Mouse (Mus musculus): ENCODE results near the gene Gm10228. TPM values are rescaled to one million over a fixed set of nuclear protein-coding genes. Genes with fewer than 3 reads are reported as not detected.

Gm10228 gene
- not detected in 4 replicates for total RNA-seq (2023; ENCODE audit: inconsistent age)

DNA sequence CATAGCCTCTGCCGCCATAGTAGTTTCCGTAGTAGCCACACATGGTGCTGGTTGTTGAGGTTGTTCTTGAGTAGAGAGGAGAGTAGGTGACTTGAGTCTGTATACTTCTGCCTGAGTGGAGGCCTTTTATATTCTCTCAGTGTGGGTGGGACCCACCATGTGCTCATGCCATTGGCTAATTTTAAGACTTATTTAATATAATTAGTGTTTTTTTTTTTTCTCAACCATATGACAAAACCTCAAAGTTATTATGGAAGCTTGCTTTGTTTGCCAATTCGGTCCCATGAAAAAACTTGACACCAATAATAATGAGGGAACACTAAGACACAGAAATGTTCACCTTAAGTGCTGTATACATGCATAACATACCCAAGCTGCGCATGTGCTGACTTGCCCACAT, at the start of gene Gm10228:
Gene Gm10228, minus strand, starts transcription at position 101 of the 400 bp plus-strand sequence.

DNA sequence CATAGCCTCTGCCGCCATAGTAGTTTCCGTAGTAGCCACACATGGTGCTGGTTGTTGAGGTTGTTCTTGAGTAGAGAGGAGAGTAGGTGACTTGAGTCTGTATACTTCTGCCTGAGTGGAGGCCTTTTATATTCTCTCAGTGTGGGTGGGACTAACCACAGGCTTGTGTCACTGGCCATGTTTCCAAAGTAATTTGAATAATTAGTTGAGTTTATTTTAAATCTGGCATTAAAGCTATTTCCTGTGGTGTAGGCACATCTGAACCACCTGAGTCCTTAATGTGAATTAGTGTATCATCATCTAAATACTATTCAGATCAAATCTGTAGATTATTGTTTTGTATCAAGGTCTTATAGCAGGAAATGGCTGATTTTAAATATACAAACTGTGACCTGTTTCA, 22.6 kb upstream of the Gm10228 start, which contains the start of gene 1110025L11Rik:
Gene 1110025L11Rik, minus strand, starts transcription at position 101 of the 400 bp plus-strand sequence.

DNA sequence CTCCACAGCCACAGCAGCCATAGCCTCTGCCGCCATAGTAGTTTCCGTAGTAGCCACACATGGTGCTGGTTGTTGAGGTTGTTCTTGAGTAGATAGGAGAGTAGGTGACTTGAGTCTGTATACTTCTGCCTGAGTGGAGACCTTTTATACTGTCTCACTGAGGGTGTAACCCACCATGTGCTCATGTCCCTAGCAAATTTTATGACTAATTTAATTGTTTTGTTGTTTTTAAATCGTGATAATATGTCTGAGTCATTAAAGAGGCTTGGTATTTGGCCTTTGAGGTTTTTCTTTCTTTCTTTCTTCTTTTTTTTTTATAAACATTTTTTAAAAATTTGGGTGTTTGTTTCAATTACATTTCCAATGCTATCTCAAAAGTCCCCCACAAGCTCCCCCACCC, 6.5 kb upstream of the Gm10228 start, which contains the start of gene Krtap6-5:
Gene Krtap6-5, minus strand, starts transcription at position 101 of the 400 bp plus-strand sequence.

DNA sequence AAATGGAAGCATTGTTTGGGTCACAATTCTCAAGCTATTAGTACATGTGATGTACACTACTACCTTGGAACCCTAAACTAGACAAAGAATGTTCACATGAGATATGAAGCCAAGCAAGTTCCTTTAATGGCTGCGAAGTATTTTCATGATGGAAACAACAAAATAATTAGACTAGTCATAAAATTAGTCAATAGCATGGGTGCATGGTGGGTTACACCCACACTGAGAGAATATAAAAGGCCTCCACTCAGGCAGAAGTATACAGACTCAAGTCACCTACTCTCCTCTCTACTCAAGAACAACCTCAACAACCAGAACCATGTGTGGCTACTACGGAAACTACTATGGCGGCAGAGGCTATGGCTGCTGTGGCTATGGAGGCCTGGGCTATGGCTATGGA, 9.9 kb downstream of the Gm10228 start, which contains the start of gene Krtap6-1:
Gene Krtap6-1, plus strand, starts transcription at position 301 of the 400 bp plus-strand sequence.

DNA sequence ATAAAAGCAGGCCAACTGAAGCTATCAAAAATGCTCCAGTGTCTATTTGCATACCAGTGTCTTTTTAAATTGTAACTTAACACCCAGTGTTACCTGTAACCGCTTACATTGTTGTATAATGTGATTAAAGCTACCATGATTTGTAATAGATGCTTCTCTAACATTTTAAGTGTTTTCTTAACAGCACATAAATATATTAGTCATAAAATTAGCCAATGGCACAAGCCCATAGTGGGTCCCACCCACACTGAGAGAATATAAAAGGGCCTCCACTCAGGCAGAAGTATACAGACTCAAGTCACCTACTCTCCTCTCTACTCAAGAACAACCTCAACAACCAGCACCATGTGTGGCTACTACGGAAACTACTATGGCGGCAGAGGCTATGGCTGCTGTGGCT, 26.3 kb downstream of the Gm10228 start, which contains the start of gene Gm10229:
Gene Gm10229, plus strand, starts transcription at position 301 of the 400 bp plus-strand sequence.

DNA sequence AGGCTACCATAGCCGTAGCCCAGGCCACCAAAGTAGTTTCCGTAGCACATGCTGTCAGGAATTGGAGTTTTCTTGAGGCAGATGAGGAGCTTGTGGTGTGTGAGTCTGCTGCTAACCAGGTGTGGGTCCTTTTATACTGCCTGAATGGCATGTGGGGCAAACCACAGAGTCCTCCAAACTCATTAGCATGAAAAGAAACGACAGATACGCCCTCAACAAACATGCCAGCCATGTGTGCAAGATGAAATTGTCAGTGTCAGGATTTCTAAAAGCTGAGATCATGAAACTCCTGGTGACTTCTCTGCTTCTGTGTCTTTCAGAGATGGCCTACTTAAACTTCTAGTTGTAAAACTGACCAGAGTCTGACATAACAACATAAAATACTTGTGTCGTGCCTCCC, 30.6 kb downstream of the Gm10228 start, which contains the start of gene Krtap22-2:
Gene Krtap22-2, minus strand, starts transcription at position 101 of the 400 bp plus-strand sequence.

Other genes with a start within 250 kb of the Gm10228 start
- gene Gm20741, start 229.3 kb downstream of the Gm10228 start, total RNA-seq (2023; ENCODE audit: inconsistent age), result not detected in 4 replicates
- not detected in 4 replicates for gene Krtap15, start 221.3 kb downstream of the Gm10228 start, total RNA-seq (2023; ENCODE audit: inconsistent age)
- not detected in 4 replicates for gene Krtap14, start 215.3 kb downstream of the Gm10228 start, total RNA-seq (2023; ENCODE audit: inconsistent age)
- not detected in 4 replicates for gene Krtap19-1, start 172.1 kb downstream of the Gm10228 start, total RNA-seq (2023; ENCODE audit: inconsistent age)
- gene Krtap19-2, start 167.2 kb downstream of the Gm10228 start, total RNA-seq (2023; ENCODE audit: inconsistent age), result not detected in 4 replicates
- not detected in 4 replicates for gene Krtap19-3, start 163.4 kb downstream of the Gm10228 start, total RNA-seq (2023; ENCODE audit: inconsistent age)
- gene Krtap19-4, start 156.4 kb downstream of the Gm10228 start, total RNA-seq (2023; ENCODE audit: inconsistent age), result not detected in 4 replicates
- gene Krtap19-5, start 145.0 kb downstream of the Gm10228 start, total RNA-seq (2023; ENCODE audit: inconsistent age), result not detected in 4 replicates
- gene Krtap19-9b, start 109.2 kb downstream of the Gm10228 start, total RNA-seq (2023; ENCODE audit: inconsistent age), result not detected in 4 replicates
- not detected in 4 replicates for gene Krtap16-3, start 78.6 kb downstream of the Gm10228 start, total RNA-seq (2023; ENCODE audit: inconsistent age)
- gene Krtap22-2, start 30.7 kb downstream of the Gm10228 start, total RNA-seq (2023; ENCODE audit: inconsistent age), result not detected in 4 replicates
- gene Gm10229, start 26.2 kb downstream of the Gm10228 start, total RNA-seq (2023; ENCODE audit: inconsistent age), result not detected in 4 replicates
- not detected in 4 replicates for gene Krtap6-1, start 9.8 kb downstream of the Gm10228 start, total RNA-seq (2023; ENCODE audit: inconsistent age)
- gene Krtap6-5, start 6.4 kb upstream of the Gm10228 start, total RNA-seq (2023; ENCODE audit: inconsistent age), result not detected in 4 replicates
- gene 1110025L11Rik, start 22.5 kb upstream of the Gm10228 start, total RNA-seq (2023; ENCODE audit: inconsistent age), result not detected in 4 replicates
- gene Krtap6-3, start 42.5 kb upstream of the Gm10228 start, total RNA-seq (2023; ENCODE audit: inconsistent age), result not detected in 4 replicates
- gene Gm6358, start 99.4 kb upstream of the Gm10228 start, total RNA-seq (2023; ENCODE audit: inconsistent age), result not detected in 4 replicates
- not detected in 4 replicates for gene Gm10061, start 109.6 kb upstream of the Gm10228 start, total RNA-seq (2023; ENCODE audit: inconsistent age)
- not detected in 4 replicates for gene Gm9789, start 116.5 kb upstream of the Gm10228 start, total RNA-seq (2023; ENCODE audit: inconsistent age)
- not detected in 4 replicates for gene Gm7735, start 128.0 kb upstream of the Gm10228 start, total RNA-seq (2023; ENCODE audit: inconsistent age)
- not detected in 4 replicates for gene 1110057P08Rik, start 133.3 kb upstream of the Gm10228 start, total RNA-seq (2023; ENCODE audit: inconsistent age)
- gene Krtap20-2, start 164.4 kb upstream of the Gm10228 start, total RNA-seq (2023; ENCODE audit: inconsistent age), result not detected in 4 replicates